Mouse (Mus musculus): ENCODE results near the gene Mif.

DNA sequence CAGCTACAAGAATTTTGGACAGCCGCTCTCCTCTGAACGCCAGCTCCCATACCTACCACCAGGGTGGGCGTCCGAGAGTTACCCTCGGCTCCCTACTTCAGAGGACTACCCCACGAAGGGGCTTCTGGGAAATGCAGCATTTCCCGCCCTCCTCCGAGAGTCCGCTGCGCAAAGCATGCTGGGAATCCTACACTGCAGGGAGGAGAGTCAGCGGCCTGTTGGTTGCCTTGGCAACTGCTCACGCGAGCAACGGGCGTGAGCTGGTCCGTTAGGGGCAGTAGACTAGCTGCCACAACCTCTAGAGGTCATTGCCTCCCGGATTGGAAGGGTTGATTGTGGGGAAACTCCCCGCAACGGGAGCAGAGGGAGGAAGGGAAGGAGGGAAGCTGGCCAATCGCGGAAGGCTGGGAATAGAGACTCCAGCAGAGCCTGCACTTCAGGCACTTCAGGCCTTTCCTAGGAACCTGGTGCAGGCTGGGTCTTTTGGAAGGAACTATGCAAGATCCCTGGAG, 22.7 kb downstream of the Mif start, which contains the start of gene Gstt2:
- TF ChIP-seq CTCF (IDR thresholded peaks at IDR 0.05; ENCODE audit: extremely low read depth, insufficient read depth, low read length) (no peak), POLR2A (IDR thresholded peaks at IDR 0.05; ENCODE audit: extremely low read depth, insufficient read depth, low read length) (peak; percentile 75)
